Mouse (Mus musculus) heart, adult 11 months (tissue): ENCODE results near the gene Tgm5.
"Not testable (repeated sequence)": the region's sequence is repeated elsewhere in the genome, so short reads cannot be mapped to it uniquely, and the experiment has no call there.

Experiments
- DNase-seq: peaks from one replicate; pipeline ENCODE4 v3.0.0; 2022

Tgm5 gene

GRCm38 (mm10) chr2:121085480-121086185 is at the start of gene Tgm5:
Tgm5 (minus strand) TSS chr2:121085841.
- peak; percentile 72 for DNase-seq

- DNase-seq = peak; percentile 35
Measured at GRCm38 (mm10) chr2:121132822-121133221, 47.2 kb upstream of the Tgm5 start.

GRCm38 (mm10) chr2:121128865-121129620 is 43.4 kb upstream of the Tgm5 start:
- peak; percentile 11 for DNase-seq

GRCm38 (mm10) chr2:121127536-121127935 is 41.9 kb upstream of the Tgm5 start:
- DNase-seq = no peak

- DNase-seq = not testable (repeated sequence)
Measured at GRCm38 (mm10) chr2:121126302-121126701, 40.7 kb upstream of the Tgm5 start.

GRCm38 (mm10) chr2:121119260-121119659 is 33.6 kb upstream of the Tgm5 start:
- peak; percentile 61 for DNase-seq

- no peak for DNase-seq
Measured at GRCm38 (mm10) chr2:121115418-121115817, 29.8 kb upstream of the Tgm5 start.

- DNase-seq = no peak
Measured at GRCm38 (mm10) chr2:121109695-121110094, 24.1 kb upstream of the Tgm5 start, which contains the start of gene Tgm7. Tgm7 (minus strand) TSS chr2:121109795.

GRCm38 (mm10) chr2:121105940-121106339 is 20.3 kb upstream of the Tgm5 start:
- DNase-seq = peak; percentile 11

- peak; percentile 78 for DNase-seq
Measured at GRCm38 (mm10) chr2:121102051-121102450, 16.4 kb upstream of the Tgm5 start.

GRCm38 (mm10) chr2:121089751-121090150 is 4.1 kb upstream of the Tgm5 start:
- DNase-seq = no peak

- peak; percentile 39 for DNase-seq
Measured at GRCm38 (mm10) chr2:121088507-121088906, 2.9 kb upstream of the Tgm5 start.

GRCm38 (mm10) chr2:121082626-121083025 is 3.0 kb downstream of the Tgm5 start:
- DNase-seq = peak; percentile 16

- peak; percentile 29 for DNase-seq
Measured at GRCm38 (mm10) chr2:121074747-121075146, 10.9 kb downstream of the Tgm5 start.

GRCm38 (mm10) chr2:121071871-121072270 is 13.8 kb downstream of the Tgm5 start:
- DNase-seq = peak; percentile 54

- DNase-seq = peak; percentile 74
Measured at GRCm38 (mm10) chr2:121069506-121069905, 16.1 kb downstream of the Tgm5 start.

- DNase-seq = peak; percentile 28
Measured at GRCm38 (mm10) chr2:121067116-121067515, 18.5 kb downstream of the Tgm5 start.

GRCm38 (mm10) chr2:121061315-121061714 is 24.3 kb downstream of the Tgm5 start:
- no peak for DNase-seq

- peak; percentile 39 for DNase-seq
Measured at GRCm38 (mm10) chr2:121057997-121058396, 27.6 kb downstream of the Tgm5 start.

GRCm38 (mm10) chr2:121055915-121056314 is 29.7 kb downstream of the Tgm5 start:
- DNase-seq = no peak

- peak; percentile 89 for DNase-seq
Measured at GRCm38 (mm10) chr2:121054060-121054459, 31.6 kb downstream of the Tgm5 start.

GRCm38 (mm10) chr2:121052176-121052575 is 33.5 kb downstream of the Tgm5 start:
- DNase-seq = peak; percentile 80

- DNase-seq = peak; percentile 55
Measured at GRCm38 (mm10) chr2:121045653-121046052, 40.0 kb downstream of the Tgm5 start.

GRCm38 (mm10) chr2:121041098-121041497 is 44.5 kb downstream of the Tgm5 start:
- peak; percentile 72 for DNase-seq
